Mouse (Mus musculus): Measurements from ENCODE around the gene Rgn. TPM values are rescaled to one million over a fixed set of nuclear protein-coding genes. Genes with fewer than 3 reads are reported as not detected.

Rgn gene
- polyA plus RNA-seq (2012; rRNA removed), result 0.14 and 0.18 TPM in 2 replicates

GRCm38 (mm10) chrX:20549532-20549931 is at the start of gene Rgn:
TSS of gene Rgn (plus strand) at chrX:20549787.

Other genes with a start within 250 kb of the Rgn start
- gene Rp2, start 185.3 kb upstream of the Rgn start, polyA plus RNA-seq (2012; rRNA removed), result 11.4 and 13.2 TPM in 2 replicates
- 8.9 and 9.9 TPM in 2 replicates for gene Jade3, start 124.1 kb upstream of the Rgn start, polyA plus RNA-seq (2012; rRNA removed)
- gene Rbm10, start 67.7 kb downstream of the Rgn start, polyA plus RNA-seq (2012; rRNA removed), result 76.4 and 76.6 TPM in 2 replicates
- gene Ndufb11, start 67.8 kb downstream of the Rgn start, polyA plus RNA-seq (2012; rRNA removed), result 191 and 204 TPM in 2 replicates
- gene Uba1, start 108.5 kb downstream of the Rgn start, polyA plus RNA-seq (2012; rRNA removed), result 434 and 451 TPM in 2 replicates
- gene Cdk16, start 138.2 kb downstream of the Rgn start, polyA plus RNA-seq (2012; rRNA removed), result 231 and 241 TPM in 2 replicates
- 106 and 108 TPM in 2 replicates for gene Usp11, start 154.1 kb downstream of the Rgn start, polyA plus RNA-seq (2012; rRNA removed)
- gene Araf, start 248.0 kb downstream of the Rgn start, polyA plus RNA-seq (2012; rRNA removed), result 233 and 244 TPM in 2 replicates

All from central nervous system, embryonic 14 days (tissue).